Mouse (Mus musculus) testis, postnatal 14 days (tissue): Measurements from ENCODE around the gene Ypel3.
"Not testable (repeated sequence)": the region's sequence is repeated elsewhere in the genome, so short reads cannot be mapped to it uniquely, and the experiment has no call there.

Experiments used
- DNase-seq: peaks from one replicate; pipeline ENCODE4 v3.0.0; 2021; ENCODE audit warnings: low spot score

Gene Ypel3

GRCm38 (mm10) chr7:126776598-126777057, at the start of gene Ypel3:
TSS of gene Ypel3 (plus strand) at chr7:126776955.
- peak; percentile 94 for DNase-seq

GRCm38 (mm10) chr7:126730256-126730789, 46.4 kb upstream of the Ypel3 start:
- DNase-seq, result not testable (repeated sequence)

GRCm38 (mm10) chr7:126736122-126736521, 40.6 kb upstream of the Ypel3 start:
- DNase-seq, result no peak

GRCm38 (mm10) chr7:126739551-126739950, 37.2 kb upstream of the Ypel3 start:
- no peak for DNase-seq

- no peak for DNase-seq
These were observed 36.5 kb upstream of the Ypel3 start for GRCm38 (mm10) chr7:126740132-126740735.

- no peak for DNase-seq
These were observed 35.8 kb upstream of the Ypel3 start for GRCm38 (mm10) chr7:126740977-126741376.

GRCm38 (mm10) chr7:126741452-126741851, 35.3 kb upstream of the Ypel3 start:
- no peak for DNase-seq

- no peak for DNase-seq
These were observed 34.7 kb upstream of the Ypel3 start for GRCm38 (mm10) chr7:126741964-126742482.

- DNase-seq, result no peak
These were observed 30.7 kb upstream of the Ypel3 start for GRCm38 (mm10) chr7:126746066-126746465.

GRCm38 (mm10) chr7:126746798-126747197, 30.0 kb upstream of the Ypel3 start:
- DNase-seq, result no peak

- DNase-seq, result no peak
These were observed 27.9 kb upstream of the Ypel3 start for GRCm38 (mm10) chr7:126748824-126749223.

- no peak for DNase-seq
These were observed 27.0 kb upstream of the Ypel3 start for GRCm38 (mm10) chr7:126749582-126750343.

- peak; percentile 64 for DNase-seq
These were observed 21.9 kb upstream of the Ypel3 start for GRCm38 (mm10) chr7:126754866-126755265.

GRCm38 (mm10) chr7:126758539-126758938, 18.2 kb upstream of the Ypel3 start:
- DNase-seq, result no peak

- DNase-seq, result peak; percentile 86
These were observed 17.6 kb upstream of the Ypel3 start, which contains the start of gene Mapk3 for GRCm38 (mm10) chr7:126759050-126759671. TSS of gene Mapk3 (plus strand) at chr7:126759601.

GRCm38 (mm10) chr7:126759672-126760390, 16.9 kb upstream of the Ypel3 start:
- DNase-seq, result peak; percentile 58

- DNase-seq, result peak; percentile 77
These were observed 16.4 kb upstream of the Ypel3 start for GRCm38 (mm10) chr7:126760391-126760802.

- peak; percentile 70 for DNase-seq
These were observed 15.8 kb upstream of the Ypel3 start for GRCm38 (mm10) chr7:126760956-126761355.

GRCm38 (mm10) chr7:126761529-126762067, 15.2 kb upstream of the Ypel3 start:
- no peak for DNase-seq

- no peak for DNase-seq
These were observed 14.2 kb upstream of the Ypel3 start for GRCm38 (mm10) chr7:126762471-126763008.

GRCm38 (mm10) chr7:126765540-126765939, 11.2 kb upstream of the Ypel3 start:
- no peak for DNase-seq
